Mouse (Mus musculus): ENCODE results near the gene Txlnb. TPM values are rescaled to one million over a fixed set of nuclear protein-coding genes. Genes with fewer than 3 reads are reported as not detected.

The Txlnb gene
- total RNA-seq (2014; fragmentation: Nextera tagmentation) (not detected in 2 replicates), total RNA-seq (2017) (0.06 and 0.16 TPM in 2 replicates), polyA plus RNA-seq (2012) (not detected in 2 replicates)

GRCm38 (mm10) chr10:17795767-17796631 is at the start of gene Txlnb:
TSS of gene Txlnb (plus strand) at chr10:17796226.
- no peaks in the 10 kb centered on the region for H3K9me3 ChIP-seq (replicated peaks)
- H3K36me3 ChIP-seq (replicated peaks), result no peaks in the 10 kb centered on the region
- H3K4me1 ChIP-seq (ENCODE audit: insufficient read depth, low read depth, low read length), result peaks cover 5% of the 10 kb centered on the region; the same call in 1 of the 2 replicates
- DNase-seq (ENCODE audit: low spot score) (no peak), ATAC-seq (ENCODE audit: extremely low read depth, insufficient number of reproducible peaks, low FRiP score, poor library complexity, severe bottlenecking) (peak; percentile 57)
- TF ChIP-seq GATA1 (IDR thresholded peaks at IDR 0.05; ENCODE audit: borderline replicate concordance, low read length) (no peak), POLR2AphosphoS5 (IDR thresholded peaks at IDR 0.05; ENCODE audit: insufficient replicate concordance, low read depth, low read length) (no peak), GATA2 (IDR thresholded peaks at IDR 0.05; ENCODE audit: borderline replicate concordance, low read depth, low read length) (no peak), TAL1 (conservative IDR thresholded peaks at IDR 0.05; ENCODE audit: low read depth, low read length) (no peak), CTCF (IDR thresholded peaks at IDR 0.05; ENCODE audit: low read depth, low read length) (no peak)
- peaks cover 4% of the 10 kb centered on the region; the same call in 1 of the 2 replicates for H3K27me3 ChIP-seq (ENCODE audit: insufficient read depth, low read length)
- H3K4me3 ChIP-seq (ENCODE audit: low read depth, low read length), result no peak within 1 kb of the TSS

GRCm38 (mm10) chr10:17752478-17752877 is 43.5 kb upstream of the Txlnb start:
- Histone ChIP-seq H3K9me3 (replicated peaks) (no peaks in the 10 kb centered on the region), H3K4me1 (ENCODE audit: insufficient read depth, low read depth, low read length) (no peaks in the 10 kb centered on the region), H3K36me3 (replicated peaks) (no peaks in the 10 kb centered on the region), H3K4me3 (ENCODE audit: low read depth, low read length) (no peak overlapping the region), H3K27me3 (ENCODE audit: insufficient read depth, low read length) (peaks cover 2% of the 10 kb centered on the region; the same call in 1 of the 2 replicates)
- DNase-seq (ENCODE audit: low spot score), result no peak
- no peak for ATAC-seq (ENCODE audit: extremely low read depth, insufficient number of reproducible peaks, low FRiP score, poor library complexity, severe bottlenecking)
- TF ChIP-seq POLR2AphosphoS5 (IDR thresholded peaks at IDR 0.05; ENCODE audit: insufficient replicate concordance, low read depth, low read length), result no peak
- TF ChIP-seq CTCF (IDR thresholded peaks at IDR 0.05; ENCODE audit: low read depth, low read length), result no peak

- Histone ChIP-seq H3K9me3 (replicated peaks) (no peaks in the 10 kb centered on the region), H3K27me3 (ENCODE audit: insufficient read depth, low read length) (no peaks in the 10 kb centered on the region; the same call in 1 of the 2 replicates), H3K4me1 (ENCODE audit: insufficient read depth, low read depth, low read length) (no peaks in the 10 kb centered on the region), H3K4me3 (ENCODE audit: low read depth, low read length) (no peak overlapping the region), H3K36me3 (replicated peaks) (no peaks in the 10 kb centered on the region)
- TF ChIP-seq POLR2AphosphoS5 (IDR thresholded peaks at IDR 0.05; ENCODE audit: insufficient replicate concordance, low read depth, low read length) (no peak), GATA1 (IDR thresholded peaks at IDR 0.05; ENCODE audit: borderline replicate concordance, low read length) (no peak), CTCF (IDR thresholded peaks at IDR 0.05; ENCODE audit: low read depth, low read length) (no peak), GATA2 (IDR thresholded peaks at IDR 0.05; ENCODE audit: borderline replicate concordance, low read depth, low read length) (no peak), TAL1 (conservative IDR thresholded peaks at IDR 0.05; ENCODE audit: low read depth, low read length) (no peak)
- no peak for ATAC-seq (ENCODE audit: extremely low read depth, insufficient number of reproducible peaks, low FRiP score, poor library complexity, severe bottlenecking)
- no peak for DNase-seq (ENCODE audit: low spot score)
Observed at GRCm38 (mm10) chr10:17759772-17760171, 36.3 kb upstream of the Txlnb start.

GRCm38 (mm10) chr10:17760750-17761613 is 35.0 kb upstream of the Txlnb start:
- H3K4me3 ChIP-seq (ENCODE audit: low read depth, low read length), result no peak overlapping the region
- no peak for ATAC-seq (ENCODE audit: extremely low read depth, insufficient number of reproducible peaks, low FRiP score, poor library complexity, severe bottlenecking)
- no peak for DNase-seq (ENCODE audit: low spot score)
- H3K9me3 ChIP-seq (replicated peaks), result no peaks in the 10 kb centered on the region
- no peaks in the 10 kb centered on the region for H3K36me3 ChIP-seq (replicated peaks)
- TF ChIP-seq GATA2 (IDR thresholded peaks at IDR 0.05; ENCODE audit: borderline replicate concordance, low read depth, low read length) (no peak), CTCF (IDR thresholded peaks at IDR 0.05; ENCODE audit: low read depth, low read length) (no peak), GATA1 (IDR thresholded peaks at IDR 0.05; ENCODE audit: borderline replicate concordance, low read length) (no peak), TAL1 (conservative IDR thresholded peaks at IDR 0.05; ENCODE audit: low read depth, low read length) (no peak), POLR2AphosphoS5 (IDR thresholded peaks at IDR 0.05; ENCODE audit: insufficient replicate concordance, low read depth, low read length) (no peak)
- H3K4me1 ChIP-seq (ENCODE audit: insufficient read depth, low read depth, low read length), result no peaks in the 10 kb centered on the region
- H3K27me3 ChIP-seq (ENCODE audit: insufficient read depth, low read length), result no peaks in the 10 kb centered on the region; the same call in 1 of the 2 replicates

- TF ChIP-seq GATA1 (IDR thresholded peaks at IDR 0.05; ENCODE audit: borderline replicate concordance, low read length) (no peak), CTCF (IDR thresholded peaks at IDR 0.05; ENCODE audit: low read depth, low read length) (no peak), TAL1 (conservative IDR thresholded peaks at IDR 0.05; ENCODE audit: low read depth, low read length) (no peak), POLR2AphosphoS5 (IDR thresholded peaks at IDR 0.05; ENCODE audit: insufficient replicate concordance, low read depth, low read length) (no peak), GATA2 (IDR thresholded peaks at IDR 0.05; ENCODE audit: borderline replicate concordance, low read depth, low read length) (no peak)
- H3K27me3 ChIP-seq (ENCODE audit: insufficient read depth, low read length), result no peaks in the 10 kb centered on the region; the same call in 1 of the 2 replicates
- no peaks in the 10 kb centered on the region for H3K4me1 ChIP-seq (ENCODE audit: insufficient read depth, low read depth, low read length)
- H3K4me3 ChIP-seq (ENCODE audit: low read depth, low read length), result no peak overlapping the region
- no peaks in the 10 kb centered on the region for H3K36me3 ChIP-seq (replicated peaks)
- no peaks in the 10 kb centered on the region for H3K9me3 ChIP-seq (replicated peaks)
- ATAC-seq (ENCODE audit: extremely low read depth, insufficient number of reproducible peaks, low FRiP score, poor library complexity, severe bottlenecking) (peak; percentile 1; the same call in 1 of the 2 replicates), DNase-seq (ENCODE audit: low spot score) (no peak)
Observed at GRCm38 (mm10) chr10:17761652-17762051, 34.4 kb upstream of the Txlnb start.

GRCm38 (mm10) chr10:17762946-17763345 is 33.1 kb upstream of the Txlnb start:
- ATAC-seq (ENCODE audit: extremely low read depth, insufficient number of reproducible peaks, low FRiP score, poor library complexity, severe bottlenecking), result no peak
- Histone ChIP-seq H3K4me3 (ENCODE audit: low read depth, low read length) (no peak overlapping the region), H3K9me3 (replicated peaks) (no peaks in the 10 kb centered on the region), H3K36me3 (replicated peaks) (no peaks in the 10 kb centered on the region), H3K27me3 (ENCODE audit: insufficient read depth, low read length) (no peaks in the 10 kb centered on the region; the same call in 1 of the 2 replicates), H3K4me1 (ENCODE audit: insufficient read depth, low read depth, low read length) (no peaks in the 10 kb centered on the region)
- no peak for DNase-seq (ENCODE audit: low spot score)
- TF ChIP-seq GATA1 (IDR thresholded peaks at IDR 0.05; ENCODE audit: borderline replicate concordance, low read length) (no peak), POLR2AphosphoS5 (IDR thresholded peaks at IDR 0.05; ENCODE audit: insufficient replicate concordance, low read depth, low read length) (no peak), TAL1 (conservative IDR thresholded peaks at IDR 0.05; ENCODE audit: low read depth, low read length) (no peak), CTCF (IDR thresholded peaks at IDR 0.05; ENCODE audit: low read depth, low read length) (no peak), GATA2 (IDR thresholded peaks at IDR 0.05; ENCODE audit: borderline replicate concordance, low read depth, low read length) (no peak)
